Mouse (Mus musculus) liver, embryonic 14.5 days (tissue): Measurements from ENCODE around the gene Taf6l.

ENCODE experiments used
- CTCF ChIP-seq: IDR thresholded peaks from 2 replicates; pipeline ENCODE4 v1.5.1; 2016; ENCODE audit warnings: antibody characterized with exemption, low read depth, control low read depth
- EP300 ChIP-seq: IDR thresholded peaks from 2 replicates; pipeline ENCODE4 v1.6.1; 2016; ENCODE audit warnings: antibody characterized with exemption, low read depth

DNA sequence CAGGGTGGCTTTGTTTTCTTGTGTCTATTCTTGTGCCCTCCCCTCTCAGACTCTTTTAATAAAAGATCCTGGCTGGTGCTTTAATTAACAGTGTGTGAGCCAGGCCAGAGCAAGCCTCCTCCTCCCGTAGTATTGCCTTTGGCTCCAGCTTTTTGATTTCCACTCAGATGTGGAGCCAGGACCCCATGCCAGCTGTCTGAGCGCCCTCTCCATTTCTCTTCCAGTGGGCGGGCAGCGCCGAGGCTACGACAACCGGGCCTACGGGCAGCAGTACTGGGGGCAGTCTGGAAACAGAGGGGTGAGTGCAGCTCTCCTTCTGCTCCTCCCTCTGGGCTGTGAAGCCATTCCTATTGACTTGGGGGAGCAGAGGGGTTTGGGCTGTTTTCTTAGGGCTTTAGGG, 44.4 kb upstream of the Taf6l start:
- TF ChIP-seq CTCF (no peak), EP300 (no peak)
